Mouse (Mus musculus): ENCODE measurements around the gene Ntm. TPM values are rescaled to one million over a fixed set of nuclear protein-coding genes. Genes with fewer than 3 reads are reported as not detected.

The Ntm gene
- total RNA-seq, 4 experiments from 2014 or later = 239 to 270 (median 257) TPM

DNA sequence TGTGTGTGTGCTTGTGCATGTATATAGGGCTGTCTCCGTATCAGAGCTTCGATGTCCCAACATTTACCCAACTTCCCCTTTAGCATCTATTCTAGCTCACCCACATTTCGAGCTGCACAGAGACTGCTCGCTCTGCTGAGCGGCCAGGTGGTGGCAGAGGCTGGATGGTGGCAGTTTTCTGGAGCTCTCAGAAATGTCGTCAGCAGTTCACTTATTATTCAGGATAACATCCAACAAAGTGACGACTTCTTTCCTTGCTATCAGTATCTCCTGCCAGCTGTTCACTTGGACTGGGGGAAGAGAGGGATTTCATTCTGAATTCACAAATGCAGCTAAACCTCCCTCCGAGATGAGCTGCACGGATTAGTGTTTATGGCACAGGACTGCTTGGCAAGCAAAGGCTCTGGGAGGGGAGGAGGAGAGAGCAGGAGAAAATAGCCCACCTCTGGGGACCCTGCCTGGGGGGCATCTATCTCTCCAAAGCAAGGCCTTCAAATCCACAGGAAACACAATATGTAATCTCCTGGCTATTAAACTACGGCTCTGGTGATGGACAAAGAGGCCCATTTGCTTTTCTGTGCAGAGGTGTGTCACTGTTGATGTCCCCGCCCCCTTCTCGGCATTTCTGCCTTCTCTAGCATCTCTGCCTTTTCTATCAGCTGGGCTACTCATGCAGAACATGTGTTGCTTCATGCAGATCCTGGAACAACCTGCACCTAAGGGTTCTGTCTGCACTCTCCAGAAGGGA is 159.8 kb downstream of the Ntm start:
- peak; percentile 13 to 67 for DNase-seq (ENCODE audit: low spot score in 2 of 2)

- peak in 1 of 2 experiments; percentile 26 for DNase-seq (ENCODE audit: low spot score in 2 of 2)
Observed at GRCm38 (mm10) chr9:29802071-29802705, 160.8 kb downstream of the Ntm start.

DNA sequence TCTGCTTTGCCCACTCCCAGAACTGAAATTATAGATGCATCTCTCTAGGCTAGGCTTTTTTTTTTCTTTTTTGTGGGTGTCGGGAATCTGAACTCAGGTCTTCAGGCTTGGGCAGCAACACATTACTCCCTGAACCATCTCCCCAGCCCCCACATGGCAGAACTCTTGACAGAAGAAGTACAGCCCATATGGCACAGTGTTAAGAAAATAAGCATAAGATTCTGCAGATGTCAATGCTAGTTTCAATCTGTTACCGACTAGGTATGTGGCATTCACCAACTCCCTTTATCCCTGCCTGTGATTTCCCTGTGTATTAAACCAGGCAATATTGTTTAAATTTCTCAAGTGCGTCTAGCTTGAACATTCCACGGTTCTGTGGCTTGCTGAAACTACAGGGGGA is 166.7 kb downstream of the Ntm start:
- no peak for DNase-seq (ENCODE audit: low spot score in 2 of 2)

GRCm38 (mm10) chr9:29791199-29791915 is 171.6 kb downstream of the Ntm start:
- no peak for DNase-seq (ENCODE audit: low spot score in 2 of 2)

DNA sequence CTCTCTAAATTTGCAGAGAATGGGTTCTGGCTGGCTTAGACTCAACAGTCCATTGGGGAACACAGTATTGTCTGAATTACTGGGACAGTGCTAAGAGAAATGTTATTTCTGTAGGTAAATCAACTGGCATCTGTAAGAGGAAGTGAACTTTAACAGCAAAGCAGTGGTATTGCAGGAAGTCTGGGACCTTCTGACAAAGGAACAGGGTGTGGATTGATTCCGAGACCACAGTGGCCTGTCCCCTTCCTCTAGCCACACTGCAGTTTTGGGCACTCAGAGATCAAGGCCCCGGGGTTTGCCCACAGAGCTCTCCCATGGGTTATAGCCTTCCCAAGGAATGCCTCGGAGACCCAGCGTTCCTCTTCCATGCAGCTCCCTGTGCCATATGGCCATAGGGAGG is 172.9 kb downstream of the Ntm start:
- no peak for DNase-seq (ENCODE audit: low spot score in 2 of 2)

DNA sequence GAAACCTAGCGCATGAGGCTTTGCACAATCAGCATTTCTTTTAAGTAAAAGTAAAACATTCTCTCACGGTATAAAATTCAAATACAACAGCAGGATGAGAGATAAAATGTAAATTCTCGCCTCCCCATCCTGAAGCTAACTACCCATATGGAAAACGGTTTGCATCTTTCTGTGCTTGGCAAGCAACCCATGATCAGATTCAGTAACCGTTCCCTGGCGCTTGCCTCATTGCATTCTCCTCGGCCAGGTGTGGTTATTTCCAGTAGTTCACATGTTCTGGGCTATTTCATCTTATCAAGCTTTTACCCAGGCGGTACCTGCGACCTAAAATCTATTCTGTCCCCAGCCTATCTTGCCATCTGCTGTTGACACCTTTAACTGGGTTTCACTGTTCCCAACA is 174.1 kb downstream of the Ntm start:
- no peak for DNase-seq (ENCODE audit: low spot score in 2 of 2)

GRCm38 (mm10) chr9:29787408-29787807 is 175.5 kb downstream of the Ntm start:
- no peak for DNase-seq (ENCODE audit: low spot score in 2 of 2)

- no peak for DNase-seq (ENCODE audit: low spot score in 2 of 2)
Observed at GRCm38 (mm10) chr9:29782697-29783096, 180.2 kb downstream of the Ntm start.

GRCm38 (mm10) chr9:29779739-29780138 is 183.2 kb downstream of the Ntm start:
- no peak for DNase-seq (ENCODE audit: low spot score in 2 of 2)

- no peak for DNase-seq (ENCODE audit: low spot score in 2 of 2)
Observed at GRCm38 (mm10) chr9:29776951-29777350, 186.0 kb downstream of the Ntm start.

GRCm38 (mm10) chr9:29776542-29776941 is 186.4 kb downstream of the Ntm start:
- no peak for DNase-seq (ENCODE audit: low spot score in 2 of 2)

GRCm38 (mm10) chr9:29776030-29776429 is 186.9 kb downstream of the Ntm start:
- DNase-seq (ENCODE audit: low spot score in 2 of 2) = no peak

GRCm38 (mm10) chr9:29772625-29773388 is 190.1 kb downstream of the Ntm start:
- no peak for DNase-seq (ENCODE audit: low spot score in 2 of 2)

- DNase-seq (ENCODE audit: low spot score in 2 of 2) = no peak
Observed at GRCm38 (mm10) chr9:29771870-29772269, 191.1 kb downstream of the Ntm start.

- DNase-seq (ENCODE audit: low spot score in 2 of 2) = no peak
Observed at GRCm38 (mm10) chr9:29771071-29771785, 191.7 kb downstream of the Ntm start.

DNA sequence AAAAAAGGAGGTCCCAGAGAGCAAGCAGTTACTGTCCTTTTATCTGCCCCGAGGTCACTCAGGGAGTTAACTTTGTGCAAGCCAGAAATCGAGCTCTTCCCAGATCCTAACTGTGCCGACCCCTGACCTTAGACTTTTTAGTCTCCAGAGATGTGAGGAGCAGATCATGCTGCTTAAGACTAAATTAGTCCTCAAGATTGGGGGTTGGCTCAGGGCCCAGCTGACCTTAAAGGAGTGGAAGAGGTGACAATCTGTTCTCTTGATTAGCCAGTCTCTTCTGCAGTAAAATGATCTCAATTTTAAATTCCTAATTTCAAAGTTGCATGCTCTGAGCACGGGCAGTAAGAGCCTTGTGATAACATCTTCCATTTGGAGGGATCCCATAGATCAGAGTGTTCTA is 193.6 kb downstream of the Ntm start:
- no peak for DNase-seq (ENCODE audit: low spot score in 2 of 2)

GRCm38 (mm10) chr9:29765990-29766980 is 196.7 kb downstream of the Ntm start:
- no peak for DNase-seq (ENCODE audit: low spot score in 2 of 2)

DNA sequence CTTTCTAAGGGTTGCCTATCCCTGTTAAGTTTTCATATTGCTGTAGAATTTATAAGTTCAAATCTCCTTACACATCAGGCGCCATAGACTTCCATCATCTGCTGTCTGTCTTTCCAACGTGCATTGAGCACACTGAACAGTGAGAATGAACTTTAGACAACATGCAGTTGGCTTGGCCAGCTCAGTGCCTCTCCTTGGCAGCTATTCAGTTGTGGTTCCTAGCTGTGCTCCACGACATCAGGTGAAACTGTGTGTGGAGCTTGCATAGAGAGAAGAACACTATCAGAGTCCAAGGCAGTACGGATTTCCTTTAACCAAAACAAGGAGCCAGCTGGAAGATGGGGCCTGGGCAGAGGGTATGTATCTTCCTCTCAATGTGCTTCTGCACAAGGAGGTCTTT is 199.6 kb downstream of the Ntm start:
- DNase-seq (ENCODE audit: low spot score in 2 of 2) = no peak

DNA sequence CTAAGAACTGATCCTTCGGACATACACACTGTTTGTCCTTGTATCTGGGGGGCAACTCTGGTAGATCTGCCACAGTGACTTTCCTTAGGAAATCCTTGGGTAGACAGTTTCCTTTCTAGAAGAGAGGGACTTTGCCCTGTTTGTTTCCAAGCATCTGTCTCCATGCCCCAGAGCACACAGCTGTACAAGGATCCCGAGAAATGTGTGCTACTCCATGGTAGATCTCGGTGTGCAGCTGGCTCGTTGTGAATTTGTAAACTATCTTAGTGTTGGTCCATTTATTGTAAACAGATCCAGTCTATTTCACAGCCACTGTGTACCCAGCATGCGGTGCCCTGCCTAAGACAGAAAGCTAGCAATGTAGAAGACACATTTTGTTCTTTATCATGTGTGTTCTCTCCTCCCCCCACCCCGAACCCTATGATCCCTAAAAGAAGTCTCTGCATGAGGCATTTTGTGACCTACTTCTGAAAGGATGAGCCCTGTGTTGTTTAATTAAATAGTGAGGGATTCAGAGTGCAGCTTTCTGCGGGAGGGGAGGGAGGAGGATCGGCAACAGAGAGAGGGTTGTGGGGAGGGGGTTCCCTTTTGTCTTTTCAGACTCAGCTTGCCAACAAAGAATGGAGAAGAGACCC is 200.9 kb downstream of the Ntm start:
- no peak for DNase-seq (ENCODE audit: low spot score in 2 of 2)

Data from left cerebral cortex, adult 8-10 months (tissue).